Mouse (Mus musculus) cortical plate, adult 2 months (tissue): Measurements from ENCODE around the gene Tnnc1.

Experiments used
- CTCF ChIP-seq: fragments of 200-500 bp; IDR thresholded peaks from 2 replicates; pipeline ENCODE4 v1.5.1; 2011; ENCODE audit warnings: mild to moderate bottlenecking, control low read depth, low read length; ENCODE audit not compliant: insufficient read depth; ENCODE audit errors: extremely low read depth
- POLR2A ChIP-seq: fragments of 200-500 bp; IDR thresholded peaks from 2 replicates; pipeline ENCODE4 v1.6.1; 2011; ENCODE audit warnings: mild to moderate bottlenecking, low read length, control low read depth; ENCODE audit not compliant: insufficient read depth; ENCODE audit errors: extremely low read depth

DNA sequence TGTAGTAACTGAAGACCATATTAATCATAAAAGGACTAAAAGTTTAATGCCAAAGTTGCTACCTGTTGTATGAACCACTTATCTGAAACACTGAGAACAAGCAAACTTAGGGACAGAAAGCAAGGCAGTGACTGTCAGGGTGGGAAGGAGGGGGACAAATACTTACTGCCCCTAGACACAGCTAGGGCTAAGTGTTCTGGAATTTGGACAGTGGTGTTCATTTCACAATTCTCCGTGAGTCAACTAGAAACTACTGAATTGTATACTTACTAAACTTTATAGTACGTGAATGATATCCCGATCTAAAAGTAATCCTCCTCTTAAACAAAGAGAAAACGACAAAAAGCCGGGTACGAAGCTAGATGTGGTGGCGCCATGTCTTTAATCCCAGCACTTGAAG lies 8.5 kb upstream of the Tnnc1 start:
- no peak for TF ChIP-seq CTCF
- no peak for TF ChIP-seq POLR2A
